Mouse (Mus musculus) spleen, adult 2 months (tissue): ENCODE results near the gene Fignl1.

Source experiments
- CTCF ChIP-seq: fragments of 200-500 bp; IDR thresholded peaks from 2 replicates; pipeline ENCODE4 v1.5.1; 2011; ENCODE audit warnings: mild to moderate bottlenecking, inconsistent platforms; ENCODE audit not compliant: insufficient read depth, insufficient read length, insufficient replicate concordance; ENCODE audit errors: extremely low read depth
- POLR2A ChIP-seq: fragments of 200-500 bp; IDR thresholded peaks from 2 replicates; pipeline ENCODE4 v1.6.1; 2011; ENCODE audit warnings: low read depth, low read length, inconsistent platforms

- TF ChIP-seq POLR2A, result no peak
- TF ChIP-seq CTCF, result no peak
Observed at GRCm38 (mm10) chr11:11831526-11831925, 22.8 kb upstream of the Fignl1 start.
